Mouse (Mus musculus): ENCODE results near the gene Sult2b1. TPM values are rescaled to one million over a fixed set of nuclear protein-coding genes. Genes with fewer than 3 reads are reported as not detected.

Gene Sult2b1
- polyA plus RNA-seq, 2 experiments, result 0.35 to 0.43 TPM

GRCm38 (mm10) chr7:45716952-45717917 lies 67.2 kb downstream of the Sult2b1 start:
- TF ChIP-seq CTCF (IDR thresholded peaks at IDR 0.05; ENCODE audit: low read depth), result no peak
- no peak for TF ChIP-seq EP300 (IDR thresholded peaks at IDR 0.05; ENCODE audit: low read depth)
- 5% methylated on average over 31 of the region's 31 CpGs for WGBS (ENCODE audit: insufficient replicate concordance)
- Histone ChIP-seq H3K4me2 (ENCODE audit: low read depth) (peak overlapping the region; percentile 81), H3K9ac (replicated peaks) (peak overlapping the region; percentile 99), H3K36me3 (replicated peaks; ENCODE audit: control insufficient read depth, insufficient read depth, low read depth) (peaks cover 31% of the 10 kb centered on the region), H3K27me3 (ENCODE audit: control insufficient read depth, insufficient read depth, low read length) (no peaks in the 10 kb centered on the region), H3K4me1 (replicated peaks; ENCODE audit: control insufficient read depth in 2 of 2, insufficient read depth in 2 of 2, low read length in 1 of 2) (peaks cover 21 to 26% of the 10 kb centered on the region in 2 experiments), H3K9me3 (ENCODE audit: control insufficient read depth, low read length) (no peaks in the 10 kb centered on the region), H3K4me3 (ENCODE audit: insufficient read depth in 1 of 2, low read depth in 2 of 2, low read length in 2 of 2) (peak overlapping the region; percentile 90), H3K27ac (peak overlapping the region; percentile 73)
- peak; percentile 45 for ATAC-seq (ENCODE audit: insufficient read depth)
- no peak for DNase-seq (ENCODE audit: low read depth in 3 of 3, low spot score in 3 of 3)

GRCm38 (mm10) chr7:45716460-45716857 lies 68.0 kb downstream of the Sult2b1 start:
- Histone ChIP-seq H3K4me3 (ENCODE audit: insufficient read depth in 1 of 2, low read depth in 2 of 2, low read length in 2 of 2) (peak overlapping the region; percentile 90), H3K36me3 (replicated peaks; ENCODE audit: control insufficient read depth, insufficient read depth, low read depth) (peaks cover 30% of the 10 kb centered on the region), H3K4me1 (replicated peaks; ENCODE audit: control insufficient read depth in 2 of 2, insufficient read depth in 2 of 2, low read length in 1 of 2) (peaks cover 21 to 26% of the 10 kb centered on the region in 2 experiments), H3K9ac (replicated peaks) (peak overlapping the region; percentile 99), H3K4me2 (ENCODE audit: low read depth) (peak overlapping the region; percentile 81), H3K9me3 (ENCODE audit: control insufficient read depth, low read length) (no peaks in the 10 kb centered on the region), H3K27me3 (ENCODE audit: control insufficient read depth, insufficient read depth, low read length) (no peaks in the 10 kb centered on the region), H3K27ac (peak overlapping the region; percentile 73; the same call in 1 of the 2 replicates)
- WGBS (ENCODE audit: insufficient replicate concordance), result 59% methylated on average over 3 of the region's 3 CpGs
- TF ChIP-seq EP300 (IDR thresholded peaks at IDR 0.05; ENCODE audit: low read depth) (no peak), CTCF (IDR thresholded peaks at IDR 0.05; ENCODE audit: low read depth) (no peak)
- DNase-seq (ENCODE audit: low read depth in 3 of 3, low spot score in 3 of 3) (no peak), ATAC-seq (ENCODE audit: insufficient read depth) (no peak)

DNA sequence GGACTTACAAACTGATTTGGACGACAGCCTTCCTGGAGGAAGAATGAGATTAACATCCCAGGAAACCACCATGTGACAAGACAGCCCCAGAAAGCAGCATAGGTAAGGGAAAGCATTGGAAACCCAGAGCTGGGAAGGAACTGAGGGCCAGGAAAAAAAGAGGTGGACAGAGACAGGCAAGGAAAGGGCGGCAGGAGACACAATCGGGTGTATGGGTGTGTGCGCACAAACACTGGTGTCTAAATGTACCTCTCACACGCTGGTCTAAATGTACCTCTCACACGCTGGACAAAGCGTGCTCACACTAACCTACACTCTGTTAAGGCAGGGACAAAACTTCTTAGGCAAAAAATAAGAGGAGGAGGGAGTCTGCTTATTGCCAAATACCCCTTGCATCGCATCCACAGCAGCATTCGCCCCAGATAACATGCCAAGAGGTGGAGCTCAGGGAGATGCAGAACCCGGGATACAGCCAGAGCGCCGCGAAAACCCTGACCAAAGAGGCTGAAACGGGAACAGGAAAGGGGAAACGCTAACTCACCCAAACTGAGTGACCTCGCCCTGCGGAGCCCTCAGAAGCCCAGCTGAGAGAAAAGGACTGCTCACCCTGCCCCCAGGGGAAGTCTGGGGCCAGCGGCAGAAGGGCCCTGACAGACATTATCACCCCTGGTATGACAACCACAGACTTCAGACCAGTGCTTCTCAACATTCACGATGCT lies 68.6 kb downstream of the Sult2b1 start:
- ATAC-seq (ENCODE audit: insufficient read depth), result no peak
- peak overlapping the region; percentile 35 to 90 for H3K4me3 ChIP-seq (ENCODE audit: insufficient read depth in 1 of 2, low read depth in 2 of 2, low read length in 2 of 2)
- peak overlapping the region; percentile 73 for H3K27ac ChIP-seq
- no peak for DNase-seq (ENCODE audit: low read depth in 3 of 3, low spot score in 3 of 3)
- no peaks in the 10 kb centered on the region for H3K27me3 ChIP-seq (ENCODE audit: control insufficient read depth, insufficient read depth, low read length)
- peak overlapping the region; percentile 99 for H3K9ac ChIP-seq (replicated peaks)
- H3K36me3 ChIP-seq (replicated peaks; ENCODE audit: control insufficient read depth, insufficient read depth, low read depth), result peaks cover 27% of the 10 kb centered on the region
- H3K9me3 ChIP-seq (ENCODE audit: control insufficient read depth, low read length), result no peaks in the 10 kb centered on the region
- 40% methylated on average over 19 of the region's 19 CpGs for WGBS (ENCODE audit: insufficient replicate concordance)
- H3K4me1 ChIP-seq (replicated peaks; ENCODE audit: control insufficient read depth in 2 of 2, insufficient read depth in 2 of 2, low read length in 1 of 2), result peaks cover 21 to 26% of the 10 kb centered on the region in 2 experiments
- H3K4me2 ChIP-seq (ENCODE audit: low read depth), result peak overlapping the region; percentile 81
- no peak for TF ChIP-seq CTCF (IDR thresholded peaks at IDR 0.05; ENCODE audit: low read depth)
- TF ChIP-seq EP300 (IDR thresholded peaks at IDR 0.05; ENCODE audit: low read depth), result no peak

- no peaks in the 10 kb centered on the region for H3K9me3 ChIP-seq (ENCODE audit: control insufficient read depth, low read length)
- H3K27ac ChIP-seq, result peak within 1 kb of the TSS; percentile 73
- WGBS (ENCODE audit: insufficient replicate concordance), result 7% methylated on average over 34 of the region's 34 CpGs
- peak within 1 kb of the TSS; percentile 99 for H3K9ac ChIP-seq (replicated peaks)
- DNase-seq (ENCODE audit: low read depth in 3 of 3, low spot score in 3 of 3) (peak; percentile 91 to 93 (median 92)), ATAC-seq (ENCODE audit: insufficient read depth) (peak; percentile 85)
- H3K36me3 ChIP-seq (replicated peaks; ENCODE audit: control insufficient read depth, insufficient read depth, low read depth), result peaks cover 25% of the 10 kb centered on the region
- H3K4me1 ChIP-seq (replicated peaks; ENCODE audit: control insufficient read depth in 2 of 2, insufficient read depth in 2 of 2, low read length in 1 of 2), result peaks cover 21 to 26% of the 10 kb centered on the region in 2 experiments
- H3K27me3 ChIP-seq (ENCODE audit: control insufficient read depth, insufficient read depth, low read length), result no peaks in the 10 kb centered on the region
- TF ChIP-seq EP300 (IDR thresholded peaks at IDR 0.05; ENCODE audit: low read depth) (no peak), CTCF (IDR thresholded peaks at IDR 0.05; ENCODE audit: low read depth) (no peak)
- H3K4me2 ChIP-seq (ENCODE audit: low read depth), result peak within 1 kb of the TSS; percentile 81
- peak within 1 kb of the TSS; percentile 66 to 90 for H3K4me3 ChIP-seq (ENCODE audit: insufficient read depth in 1 of 2, low read depth in 2 of 2, low read length in 2 of 2)
Observed at GRCm38 (mm10) chr7:45715090-45715708, 69.3 kb downstream of the Sult2b1 start, which contains the start of gene Rpl18. Rpl18 (plus strand) TSS chr7:45715457.
